Mouse (Mus musculus): ENCODE results near the gene Fiz1. TPM values are rescaled to one million over a fixed set of nuclear protein-coding genes. Genes with fewer than 3 reads are reported as not detected.
"Not testable (repeated sequence)": the region's sequence is repeated elsewhere in the genome, so short reads cannot be mapped to it uniquely, and the experiment has no call there.

Fiz1 gene
- total and polyA plus RNA-seq, 2 experiments = 6.2 to 19.3 TPM

GRCm38 (mm10) chr7:5008229-5008628 lies 6.3 kb downstream of the Fiz1 start:
- H3K27ac ChIP-seq (replicated peaks; ENCODE audit: insufficient read depth, low read depth, low read length) = no peak overlapping the region
- WGBS = 98% methylated on average over 26 of the region's 26 CpGs
- TF ChIP-seq CTCF (IDR thresholded peaks at IDR 0.05; ENCODE audit: low read depth, low read length) (no peak), POLR2A (IDR thresholded peaks at IDR 0.05; ENCODE audit: extremely low read depth, insufficient read depth, low read length) (no peak)
- H3K9ac ChIP-seq (ENCODE audit: low read depth, low read length) = no peak overlapping the region
- peaks cover 32% of the 10 kb centered on the region for H3K36me3 ChIP-seq (ENCODE audit: control insufficient read depth, insufficient read depth, low read length)
- H3K27me3 ChIP-seq (ENCODE audit: control insufficient read depth, insufficient read depth, low read length) = no peaks in the 10 kb centered on the region
- no peaks in the 10 kb centered on the region for H3K4me1 ChIP-seq (ENCODE audit: control insufficient read depth, insufficient read depth, low read length)
- no peak for DNase-seq (ENCODE audit: extremely low read depth, low read depth, low spot score)
- H3K79me2 ChIP-seq (ENCODE audit: control insufficient read depth, insufficient read depth, low read length) = no peaks in the 10 kb centered on the region
- no peak overlapping the region for H3K4me3 ChIP-seq (ENCODE audit: insufficient read depth, low read depth, low read length)

- 81% methylated on average over 8 of the region's 8 CpGs for WGBS
- H3K27me3 ChIP-seq (ENCODE audit: control insufficient read depth, insufficient read depth, low read length); H3K9ac ChIP-seq (ENCODE audit: low read depth, low read length); H3K36me3 ChIP-seq (ENCODE audit: control insufficient read depth, insufficient read depth, low read length); H3K27ac ChIP-seq (replicated peaks; ENCODE audit: insufficient read depth, low read depth, low read length); DNase-seq (ENCODE audit: extremely low read depth, low read depth, low spot score); H3K79me2 ChIP-seq (ENCODE audit: control insufficient read depth, insufficient read depth, low read length); H3K4me3 ChIP-seq (ENCODE audit: insufficient read depth, low read depth, low read length); H3K4me1 ChIP-seq (ENCODE audit: control insufficient read depth, insufficient read depth, low read length): not testable (repeated sequence)
Measured at GRCm38 (mm10) chr7:5002876-5003275, 11.6 kb downstream of the Fiz1 start.

GRCm38 (mm10) chr7:4999876-5000275 lies 14.6 kb downstream of the Fiz1 start:
- no peaks in the 10 kb centered on the region for H3K79me2 ChIP-seq (ENCODE audit: control insufficient read depth, insufficient read depth, low read length)
- DNase-seq (ENCODE audit: extremely low read depth, low read depth, low spot score) = no peak
- WGBS = 81% methylated on average over 2 of the region's 2 CpGs
- no peaks in the 10 kb centered on the region for H3K27me3 ChIP-seq (ENCODE audit: control insufficient read depth, insufficient read depth, low read length)
- no peak overlapping the region for H3K27ac ChIP-seq (replicated peaks; ENCODE audit: insufficient read depth, low read depth, low read length)
- H3K4me1 ChIP-seq (ENCODE audit: control insufficient read depth, insufficient read depth, low read length) = peaks cover 4% of the 10 kb centered on the region; the same call in 1 of the 2 replicates
- no peak overlapping the region for H3K4me3 ChIP-seq (ENCODE audit: insufficient read depth, low read depth, low read length)
- H3K36me3 ChIP-seq (ENCODE audit: control insufficient read depth, insufficient read depth, low read length) = no peaks in the 10 kb centered on the region
- no peak overlapping the region for H3K9ac ChIP-seq (ENCODE audit: low read depth, low read length)
- TF ChIP-seq CTCF (IDR thresholded peaks at IDR 0.05; ENCODE audit: low read depth, low read length) = peak; percentile 40; the same call in 1 of the 2 replicates
- TF ChIP-seq POLR2A (IDR thresholded peaks at IDR 0.05; ENCODE audit: extremely low read depth, insufficient read depth, low read length) = no peak

- Histone ChIP-seq H3K9ac (ENCODE audit: low read depth, low read length) (no peak overlapping the region), H3K4me3 (ENCODE audit: insufficient read depth, low read depth, low read length) (no peak overlapping the region), H3K36me3 (ENCODE audit: control insufficient read depth, insufficient read depth, low read length) (no peaks in the 10 kb centered on the region), H3K4me1 (ENCODE audit: control insufficient read depth, insufficient read depth, low read length) (peaks cover 4% of the 10 kb centered on the region; the same call in 1 of the 2 replicates), H3K27me3 (ENCODE audit: control insufficient read depth, insufficient read depth, low read length) (no peaks in the 10 kb centered on the region), H3K79me2 (ENCODE audit: control insufficient read depth, insufficient read depth, low read length) (no peaks in the 10 kb centered on the region), H3K27ac (replicated peaks; ENCODE audit: insufficient read depth, low read depth, low read length) (no peak overlapping the region)
- TF ChIP-seq CTCF (IDR thresholded peaks at IDR 0.05; ENCODE audit: low read depth, low read length) (no peak), POLR2A (IDR thresholded peaks at IDR 0.05; ENCODE audit: extremely low read depth, insufficient read depth, low read length) (no peak)
- WGBS = 67% methylated on average over 8 of the region's 8 CpGs
- DNase-seq (ENCODE audit: extremely low read depth, low read depth, low spot score) = no peak
Measured at GRCm38 (mm10) chr7:4996934-4997333, 17.6 kb downstream of the Fiz1 start.

- peak; percentile 59 for DNase-seq (ENCODE audit: extremely low read depth, low read depth, low spot score)
- Histone ChIP-seq H3K27me3 (ENCODE audit: control insufficient read depth, insufficient read depth, low read length) (no peaks in the 10 kb centered on the region), H3K4me1 (ENCODE audit: control insufficient read depth, insufficient read depth, low read length) (peaks cover 4% of the 10 kb centered on the region; the same call in 1 of the 2 replicates), H3K79me2 (ENCODE audit: control insufficient read depth, insufficient read depth, low read length) (no peaks in the 10 kb centered on the region), H3K36me3 (ENCODE audit: control insufficient read depth, insufficient read depth, low read length) (no peaks in the 10 kb centered on the region), H3K4me3 (ENCODE audit: insufficient read depth, low read depth, low read length) (peak within 1 kb of the TSS; percentile 89), H3K9ac (ENCODE audit: low read depth, low read length) (peak within 1 kb of the TSS; percentile 87), H3K27ac (replicated peaks; ENCODE audit: insufficient read depth, low read depth, low read length) (no peak within 1 kb of the TSS)
- WGBS = 4% methylated on average over 19 of the region's 26 CpGs
- 0 out of 2 replicates have a peak, but pooled peaks have one; percentile 2 for TF ChIP-seq POLR2A (IDR thresholded peaks at IDR 0.05; ENCODE audit: extremely low read depth, insufficient read depth, low read length)
- TF ChIP-seq CTCF (IDR thresholded peaks at IDR 0.05; ENCODE audit: low read depth, low read length) = no peak
Measured at GRCm38 (mm10) chr7:4996003-4996895, 18.2 kb downstream of the Fiz1 start, which contains the start of gene Zfp579. Zfp579 (minus strand) TSS chr7:4996158.

Data from liver, adult 2 months (tissue).